Mouse (Mus musculus) intestine, embryonic 14.5 days (tissue): ENCODE results near the gene Ms4a6d. TPM values are rescaled to one million over a fixed set of nuclear protein-coding genes. Genes with fewer than 3 reads are reported as not detected.

Experiments used
- ATAC-seq: fragments of 200-750 bp; cut with Nextera tagmentation; replicated peaks from 2 replicates; pipeline ENCODE4 v1.8.0; 2017; ENCODE audit warnings: low read depth, moderate number of reproducible peaks, moderate TSS enrichment, moderate library complexity; ENCODE audit not compliant: low FRiP score, low TSS enrichment
- DNase-seq: peaks from one replicate; pipeline ENCODE4 v3.0.0-alpha.2; 2018; ENCODE audit warnings: low spot score
- H3K27ac ChIP-seq: fragments of 300-500 bp; sonication (generic); 2 replicates; pipeline ENCODE4 v1.5.1; 2014; ENCODE audit warnings: low read depth, mild to moderate bottlenecking, control low read depth
- H3K27me3 ChIP-seq: fragments of 300-500 bp; sonication (generic); replicated peaks from 2 replicates; pipeline ENCODE4 v1.6.1; 2014; ENCODE audit warnings: low read length, control low read depth; ENCODE audit not compliant: control insufficient read depth, insufficient read depth
- H3K36me3 ChIP-seq: fragments of 300-500 bp; sonication (generic); 2 replicates; pipeline ENCODE4 v1.6.1; 2014; ENCODE audit warnings: low read length, control low read depth; ENCODE audit not compliant: control insufficient read depth, insufficient read depth
- H3K4me1 ChIP-seq: fragments of 300-500 bp; sonication (generic); replicated peaks from 2 replicates; pipeline ENCODE4 v1.6.1; 2014; ENCODE audit warnings: low read length, control low read depth, mixed read lengths; ENCODE audit not compliant: control insufficient read depth, insufficient read depth
- H3K4me2 ChIP-seq: fragments of 300-500 bp; sonication (generic); 2 replicates; pipeline ENCODE4 v1.6.1; 2014; ENCODE audit warnings: low read length
- H3K4me3 ChIP-seq: fragments of 300-500 bp; sonication (generic); 2 replicates; pipeline ENCODE4 v1.5.1; 2014; ENCODE audit warnings: low read depth, low read length, control low read depth, mixed read lengths
- H3K9ac ChIP-seq: fragments of 300-500 bp; sonication (generic); 2 replicates; pipeline ENCODE4 v1.6.1; 2014; ENCODE audit warnings: mild to moderate bottlenecking, low read length
- H3K9me3 ChIP-seq: fragments of 300-500 bp; sonication (generic); 2 replicates; pipeline ENCODE4 v1.6.1; 2016; ENCODE audit warnings: low read length, control low read depth; ENCODE audit not compliant: control insufficient read depth
- WGBS: fragments of 180-500 bp; shearing (Covaris S2); extraction: QIAGEN DNeasy Blood & Tissue Kit; methylation state at CpG from one replicate; pipeline ENCODE4 v1.1.7; 2014; 5-methylcytosine and 5-hydroxymethylcytosine counted together
- polyA plus RNA-seq: library from polyadenylated mRNA; unstranded; fragments of >200 nt; fragmentation: Nextera tagmentation; extraction: Ambion mirVana; gene quantifications from 2 replicates; pipeline ENCODE4 v1.2.1, GENCODE M21; 2014

The Ms4a6d gene
- polyA plus RNA-seq: 4.1 and 4.7 TPM in 2 replicates

DNA sequence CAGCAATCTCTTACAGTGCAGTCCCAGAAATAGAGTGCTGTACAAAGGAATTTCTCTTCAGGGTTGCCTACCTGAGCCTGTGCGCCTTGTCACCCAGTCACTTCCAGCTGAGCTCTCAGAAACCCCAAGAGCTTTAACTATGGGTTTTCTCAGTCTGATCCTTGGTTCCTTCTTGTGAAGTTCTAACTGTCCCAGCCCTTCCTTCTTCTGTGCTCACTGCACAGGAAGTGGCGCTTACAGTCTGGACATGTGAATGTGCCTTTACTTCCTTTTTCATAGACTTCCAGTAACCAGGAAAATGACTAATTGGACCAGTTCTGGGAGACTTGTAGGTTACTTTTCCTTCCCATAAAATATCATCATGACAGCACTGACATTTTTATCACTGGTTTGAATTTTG lies at the start of gene Ms4a6d:
Gene Ms4a6d, minus strand, starts transcription at position 247 of the 400 bp plus-strand sequence.
- Histone ChIP-seq H3K9me3 (no peaks in the 10 kb centered on the region), H3K9ac (no peak within 1 kb of the TSS), H3K4me2 (no peak within 1 kb of the TSS), H3K36me3 (no peaks in the 10 kb centered on the region), H3K4me1 (no peaks in the 10 kb centered on the region), H3K27ac (no peak within 1 kb of the TSS), H3K4me3 (no peak within 1 kb of the TSS), H3K27me3 (no peaks in the 10 kb centered on the region)
- no peak for DNase-seq
- ATAC-seq: no peak
- 84% methylated on average over 2 of the region's 2 CpGs for WGBS

DNA sequence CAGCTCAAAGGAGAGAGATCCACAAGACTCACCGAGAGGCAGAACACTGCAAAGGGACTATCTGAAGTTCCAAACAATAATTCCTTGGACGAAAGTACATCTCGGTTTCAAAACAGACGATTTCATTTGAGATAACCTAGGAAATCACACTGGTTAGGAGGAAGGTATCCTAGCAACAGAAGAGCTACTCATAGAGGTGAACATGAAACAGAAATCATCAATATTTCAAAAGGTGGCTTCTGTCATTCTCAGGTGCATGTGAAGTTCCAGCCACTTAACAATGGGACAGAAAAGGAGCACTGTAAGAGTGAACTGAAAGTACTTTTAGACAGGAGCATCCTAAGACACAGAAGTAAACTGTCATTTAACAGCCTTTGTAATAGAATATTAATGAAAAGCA lies 44.9 kb upstream of the Ms4a6d start:
- Histone ChIP-seq H3K36me3 (no peaks in the 10 kb centered on the region), H3K9ac (no peak overlapping the region), H3K27me3 (no peaks in the 10 kb centered on the region), H3K4me3 (no peak overlapping the region), H3K27ac (no peak overlapping the region), H3K9me3 (no peaks in the 10 kb centered on the region), H3K4me2 (no peak overlapping the region), H3K4me1 (no peaks in the 10 kb centered on the region)
- 74% methylated on average over 4 of the region's 4 CpGs for WGBS
- DNase-seq: no peak
- no peak for ATAC-seq

DNA sequence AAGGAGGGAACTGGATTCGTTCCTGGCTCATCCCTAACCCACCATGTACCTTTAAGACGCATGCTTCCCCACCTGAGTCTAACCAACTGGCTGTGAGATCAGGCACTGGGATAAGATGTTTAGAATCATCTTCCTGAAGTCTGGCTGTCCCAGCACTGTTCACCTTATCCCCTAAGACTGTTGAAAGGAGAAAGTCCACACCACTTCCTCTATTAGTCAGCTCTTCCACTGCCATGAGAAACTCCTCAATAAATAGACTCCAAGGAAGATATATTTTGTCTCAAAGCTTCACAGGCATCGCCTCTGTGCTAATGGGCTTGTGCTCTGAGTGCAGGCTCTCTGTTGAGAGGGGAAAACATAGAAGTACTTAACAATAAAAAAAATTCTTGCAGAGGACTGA lies 41.5 kb upstream of the Ms4a6d start:
- ATAC-seq: no peak
- WGBS: 77% methylated on average over 3 of the region's 3 CpGs
- Histone ChIP-seq H3K9me3 (no peaks in the 10 kb centered on the region), H3K9ac (no peak overlapping the region), H3K4me3 (no peak overlapping the region), H3K4me1 (no peaks in the 10 kb centered on the region), H3K36me3 (no peaks in the 10 kb centered on the region), H3K27ac (no peak overlapping the region), H3K27me3 (no peaks in the 10 kb centered on the region), H3K4me2 (no peak overlapping the region)
- no peak for DNase-seq

DNA sequence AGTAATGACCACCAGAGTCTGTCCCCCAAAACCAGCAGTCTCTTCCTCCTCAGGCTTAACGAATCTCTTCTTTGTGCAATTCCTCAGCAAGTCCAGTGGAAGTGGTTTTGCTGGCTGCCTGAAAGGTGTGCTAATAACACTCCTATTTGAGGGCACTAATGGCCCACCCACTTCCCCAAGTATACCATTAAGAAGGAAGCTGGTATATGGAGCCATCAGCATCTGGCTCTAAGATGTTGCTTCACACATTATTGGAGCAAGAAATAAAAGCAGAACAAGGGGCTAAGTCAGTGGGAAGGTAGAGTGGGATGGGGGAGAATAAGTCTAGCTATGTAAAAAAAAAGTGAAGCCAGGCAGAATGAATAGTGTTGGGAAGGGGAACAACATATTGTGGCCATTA lies 36.1 kb upstream of the Ms4a6d start, which contains the start of gene Ms4a3:
Gene Ms4a3, minus strand, starts transcription at position 120 of the 400 bp plus-strand sequence.
- H3K4me3 ChIP-seq: no peak within 1 kb of the TSS
- no peak within 1 kb of the TSS for H3K27ac ChIP-seq
- no peak within 1 kb of the TSS for H3K9ac ChIP-seq
- H3K4me2 ChIP-seq: no peak within 1 kb of the TSS
- no peaks in the 10 kb centered on the region for H3K4me1 ChIP-seq
- DNase-seq (no peak), ATAC-seq (no peak)
- 84% methylated on average over 1 of the region's 1 CpGs for WGBS
- H3K9me3 ChIP-seq: no peaks in the 10 kb centered on the region
- H3K36me3 ChIP-seq: no peaks in the 10 kb centered on the region
- H3K27me3 ChIP-seq: no peaks in the 10 kb centered on the region

DNA sequence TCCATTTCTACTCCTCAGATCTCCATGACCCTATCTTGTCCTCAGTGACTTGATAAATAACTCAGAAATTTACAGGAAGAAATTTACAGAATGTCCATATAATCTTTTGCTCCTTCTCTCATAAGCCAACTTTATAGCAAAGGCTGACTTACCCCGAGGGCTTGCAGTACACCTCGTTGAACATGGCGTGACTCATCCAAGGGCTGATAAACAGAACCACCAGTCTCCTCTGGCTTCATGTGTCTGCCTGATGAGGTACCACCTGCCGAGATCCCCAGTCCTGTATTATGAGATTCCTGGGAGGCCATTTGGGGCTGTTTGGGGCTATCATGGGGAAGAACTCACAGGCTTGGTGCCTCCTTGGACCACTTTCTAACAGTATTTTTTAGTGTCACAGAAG lies 34.4 kb upstream of the Ms4a6d start:
- H3K4me1 ChIP-seq: no peaks in the 10 kb centered on the region
- no peaks in the 10 kb centered on the region for H3K27me3 ChIP-seq
- no peak overlapping the region for H3K9ac ChIP-seq
- no peak for ATAC-seq
- no peaks in the 10 kb centered on the region for H3K9me3 ChIP-seq
- H3K27ac ChIP-seq: no peak overlapping the region
- no peaks in the 10 kb centered on the region for H3K36me3 ChIP-seq
- no peak overlapping the region for H3K4me3 ChIP-seq
- 78% methylated on average over 4 of the region's 4 CpGs for WGBS
- no peak overlapping the region for H3K4me2 ChIP-seq
- DNase-seq: no peak

DNA sequence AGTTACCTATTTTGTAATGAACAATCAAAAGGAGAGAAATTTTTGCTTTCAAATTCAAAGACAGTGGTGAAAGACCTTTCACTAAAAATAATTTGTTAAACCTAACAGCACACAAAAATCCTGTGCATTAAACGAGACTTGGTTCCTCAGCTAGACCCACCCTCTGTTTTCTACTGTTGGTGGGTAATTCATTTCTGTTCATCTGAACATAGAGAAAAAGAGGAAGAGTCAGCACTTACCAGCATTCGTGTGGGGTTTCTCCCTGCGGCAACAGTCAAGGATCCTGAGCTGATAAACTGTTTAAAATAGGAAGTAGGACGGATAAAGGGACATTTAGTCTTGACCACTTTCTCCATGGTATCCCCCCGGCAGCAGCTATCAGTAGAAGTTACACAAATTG lies 30.9 kb upstream of the Ms4a6d start:
- Histone ChIP-seq H3K36me3 (no peaks in the 10 kb centered on the region), H3K27me3 (no peaks in the 10 kb centered on the region), H3K27ac (no peak overlapping the region), H3K9me3 (no peaks in the 10 kb centered on the region), H3K4me2 (no peak overlapping the region), H3K4me1 (no peaks in the 10 kb centered on the region), H3K4me3 (no peak overlapping the region), H3K9ac (no peak overlapping the region)
- ATAC-seq (no peak), DNase-seq (no peak)
- WGBS: 77% methylated on average over 5 of the region's 5 CpGs

DNA sequence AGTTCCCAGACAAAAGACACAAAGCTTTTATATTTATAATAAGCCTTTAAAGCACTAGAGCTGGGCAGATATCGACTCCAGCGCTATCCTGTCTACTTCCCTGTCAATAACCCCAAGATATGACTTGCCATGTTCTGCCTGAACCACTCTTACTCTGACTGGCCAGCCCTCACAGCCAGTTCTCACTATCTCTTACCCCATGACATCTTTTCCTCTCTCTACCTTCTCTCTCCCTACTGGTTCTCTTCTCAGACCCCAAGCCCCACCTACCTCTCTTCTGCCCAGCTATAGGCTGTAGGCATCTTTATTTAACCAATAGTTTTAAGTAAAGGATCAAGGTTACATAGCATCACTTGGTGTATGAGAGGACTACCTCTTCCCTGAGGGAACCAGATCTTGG lies 29.7 kb upstream of the Ms4a6d start:
- Histone ChIP-seq H3K9me3 (no peaks in the 10 kb centered on the region), H3K4me1 (no peaks in the 10 kb centered on the region), H3K4me2 (no peak overlapping the region), H3K27ac (no peak overlapping the region), H3K36me3 (no peaks in the 10 kb centered on the region), H3K4me3 (no peak overlapping the region), H3K9ac (no peak overlapping the region), H3K27me3 (no peaks in the 10 kb centered on the region)
- 89% methylated on average over 2 of the region's 2 CpGs for WGBS
- ATAC-seq (no peak), DNase-seq (no peak)

DNA sequence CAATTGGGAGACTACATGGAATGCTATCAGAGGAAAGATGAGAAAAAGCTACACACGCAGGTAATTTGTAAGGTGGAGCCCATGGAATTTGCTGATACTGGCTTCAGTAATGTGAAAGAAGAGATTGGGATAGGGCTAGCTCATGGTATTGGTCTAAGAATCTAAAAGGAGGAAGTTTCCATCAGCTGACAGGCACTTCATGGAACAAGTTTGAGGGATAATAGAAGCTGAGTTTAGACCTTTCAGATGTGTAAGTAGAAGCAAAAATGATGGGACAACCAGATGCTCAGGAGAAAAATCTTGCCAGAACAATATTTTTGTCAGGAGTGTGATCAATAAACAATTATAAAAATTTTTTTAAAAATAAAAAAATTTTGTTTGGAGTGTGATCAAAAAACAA lies 29.1 kb upstream of the Ms4a6d start:
- 73% methylated on average over 1 of the region's 1 CpGs for WGBS
- no peak overlapping the region for H3K27ac ChIP-seq
- no peak for ATAC-seq

DNA sequence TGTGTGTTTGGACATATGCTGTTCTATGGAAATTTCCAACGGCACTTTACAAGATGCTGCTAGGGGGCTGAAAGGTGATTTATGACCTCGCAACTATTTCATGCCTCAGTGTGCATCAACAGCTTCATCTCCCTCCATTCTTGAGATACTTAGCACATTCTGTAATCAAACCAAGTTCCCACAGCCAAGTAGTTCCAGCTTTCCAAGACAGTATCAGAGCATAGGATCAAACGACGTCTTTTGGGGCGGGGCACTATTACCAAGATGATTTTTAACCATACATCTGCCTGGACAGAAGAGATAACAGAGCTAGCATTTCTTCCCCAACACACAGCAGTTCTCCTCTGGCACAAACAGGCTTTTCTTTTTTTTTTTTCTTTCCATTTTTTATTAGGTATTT lies 20.6 kb upstream of the Ms4a6d start:
- H3K9ac ChIP-seq: no peak overlapping the region
- no peaks in the 10 kb centered on the region for H3K36me3 ChIP-seq
- no peaks in the 10 kb centered on the region for H3K9me3 ChIP-seq
- H3K27me3 ChIP-seq: no peaks in the 10 kb centered on the region
- H3K4me3 ChIP-seq: no peak overlapping the region
- H3K4me1 ChIP-seq: no peaks in the 10 kb centered on the region
- H3K4me2 ChIP-seq: no peak overlapping the region
- ATAC-seq (no peak), DNase-seq (no peak)
- 44% methylated on average over 5 of the region's 5 CpGs for WGBS
- H3K27ac ChIP-seq: no peak overlapping the region

More for the DNA sequence above, 29.1 kb upstream of the Ms4a6d start:
- DNase-seq: no peak
- no peak overlapping the region for H3K4me2 ChIP-seq
- H3K36me3 ChIP-seq: no peaks in the 10 kb centered on the region
- H3K4me1 ChIP-seq: no peaks in the 10 kb centered on the region
- H3K27me3 ChIP-seq: no peaks in the 10 kb centered on the region
- H3K9me3 ChIP-seq: no peaks in the 10 kb centered on the region
- H3K4me3 ChIP-seq: no peak overlapping the region
- H3K9ac ChIP-seq: no peak overlapping the region
